Mouse (Mus musculus) ES-E14 (cell line): ENCODE measurements around the gene Olfr155. TPM values are rescaled to one million over a fixed set of nuclear protein-coding genes. Genes with fewer than 3 reads are reported as not detected.

ENCODE experiments used
- DNase-seq: peaks from one replicate; pipeline ENCODE4 v3.0.0-alpha.2; 2013; ENCODE audit warnings: low read depth, low spot score
- H3K27ac ChIP-seq: 2 replicates; pipeline ENCODE4 v1.5.1; 2012; ENCODE audit warnings: low read depth, mild to moderate bottlenecking, low read length, moderate library complexity, mixed read lengths; ENCODE audit not compliant: poor library complexity, insufficient read depth, severe bottlenecking
- H3K36me3 ChIP-seq: 2 replicates; pipeline ENCODE4 v1.6.1; 2012; ENCODE audit warnings: mild to moderate bottlenecking, low read length, moderate library complexity, mixed read lengths; ENCODE audit not compliant: control insufficient read depth, poor library complexity, insufficient read depth, severe bottlenecking
- H3K4me1 ChIP-seq, 2 experiments: fragments of 150-350 bp in 1 of 2; sonication (generic) in 1 of 2; 2 replicates each; pipeline ENCODE4 v1.6.1; 2012; ENCODE audit warnings: low read length in 2 of 2, mild to moderate bottlenecking in 1 of 2, mixed read lengths in 1 of 2; ENCODE audit not compliant: control insufficient read depth in 2 of 2, insufficient read depth in 2 of 2, poor library complexity in 1 of 2
- H3K4me3 ChIP-seq, 2 experiments: fragments of 150-350 bp in 1 of 2; sonication (generic) in 1 of 2; 2 replicates each; pipeline ENCODE4 v1.5.1; 2012; ENCODE audit warnings: low read length in 2 of 2, low read depth in 1 of 2, mild to moderate bottlenecking in 1 of 2, mixed read lengths in 1 of 2; ENCODE audit not compliant: insufficient read depth in 1 of 2, poor library complexity in 1 of 2, severe bottlenecking in 1 of 2
- H3K9ac ChIP-seq: 2 replicates; pipeline ENCODE4 v1.6.1; 2012; ENCODE audit warnings: low read depth, mild to moderate bottlenecking, low read length, mixed read lengths; ENCODE audit not compliant: poor library complexity, insufficient read depth, severe bottlenecking
- H3K9me3 ChIP-seq: fragments of 150-350 bp; sonication (generic); 2 replicates; pipeline ENCODE4 v1.6.1; 2012; ENCODE audit warnings: low read depth, mild to moderate bottlenecking, low read length; ENCODE audit not compliant: control insufficient read depth, insufficient read depth
- CHD2 ChIP-seq: IDR thresholded peaks from 2 replicates; pipeline ENCODE4 v1.6.1; 2014; ENCODE audit warnings: mild to moderate bottlenecking, low read depth, low read length, inconsistent platforms
- HCFC1 ChIP-seq: IDR thresholded peaks from 2 replicates; pipeline ENCODE4 v1.6.1; 2012; ENCODE audit warnings: low read length, inconsistent platforms, borderline replicate concordance; ENCODE audit not compliant: insufficient read depth
- MAFK ChIP-seq: IDR thresholded peaks from 2 replicates; pipeline ENCODE4 v1.6.1; 2014; ENCODE audit warnings: mild to moderate bottlenecking, low read depth, low read length, inconsistent platforms; ENCODE audit not compliant: insufficient read depth
- ZC3H11A ChIP-seq: IDR thresholded peaks from 2 replicates; pipeline ENCODE4 v1.6.1; 2012; ENCODE audit warnings: low read depth, mild to moderate bottlenecking, inconsistent platforms, low read length, borderline replicate concordance
- ZNF384 ChIP-seq: IDR thresholded peaks from 2 replicates; pipeline ENCODE4 v1.6.1; 2012; ENCODE audit warnings: low read depth, low read length, inconsistent platforms
- in situ Hi-C, 2 experiments: fragments of 600-800 bp; cut with MboI; formaldehyde crosslinking; loops; one replicate each; pipeline ENCODE4 v1.15.1; 2025; ENCODE audit warnings: low sequenced_read_pairs in 2 of 2, inconsistent platforms in 1 of 2; ENCODE audit not compliant: unreplicated experiment in 2 of 2
- total RNA-seq: library from RNA; depleted of rRNA; stranded (reverse); fragments of 300-350 nt; gene quantifications from 2 replicates; pipeline ENCODE4 v1.2.3, GENCODE M21; 2012

Olfr155 gene
- total RNA-seq, 1 experiment: not detected

- Histone ChIP-seq H3K36me3 (no peaks in the 10 kb centered on the region), H3K4me1 (no peaks in the 10 kb centered on the region), H3K27ac (no peak overlapping the region), H3K9ac (no peak overlapping the region), H3K4me3 (no peak overlapping the region), H3K9me3 (no peaks in the 10 kb centered on the region)
- no peak for DNase-seq
- TF ChIP-seq HCFC1 (no peak), ZNF384 (peak; percentile 73)
- in situ Hi-C loops: no loop called here
These were observed 17.6 kb upstream of the Olfr155 start for GRCm38 (mm10) chr4:43833752-43834151.

GRCm38 (mm10) chr4:43834749-43835148 is 16.6 kb upstream of the Olfr155 start:
- DNase-seq: no peak
- TF ChIP-seq MAFK (no peak), HCFC1 (no peak), ZC3H11A (no peak), CHD2 (no peak), ZNF384 (no peak)
- H3K27ac ChIP-seq: no peak overlapping the region
- no peaks in the 10 kb centered on the region for H3K4me1 ChIP-seq
- no peak overlapping the region for H3K4me3 ChIP-seq
- in situ Hi-C loops: no loop called here
- H3K36me3 ChIP-seq: no peaks in the 10 kb centered on the region
- no peak overlapping the region for H3K9ac ChIP-seq
- no peaks in the 10 kb centered on the region for H3K9me3 ChIP-seq

- Histone ChIP-seq H3K27ac (no peak overlapping the region), H3K4me1 (no peaks in the 10 kb centered on the region), H3K4me3 (no peak overlapping the region), H3K9ac (no peak overlapping the region), H3K9me3 (no peaks in the 10 kb centered on the region), H3K36me3 (no peaks in the 10 kb centered on the region)
- no peak for DNase-seq
- in situ Hi-C loops: no loop called here
- no peak for TF ChIP-seq HCFC1
- no peak for TF ChIP-seq MAFK
- TF ChIP-seq ZNF384: no peak
- no peak for TF ChIP-seq CHD2
- no peak for TF ChIP-seq ZC3H11A
These were observed 13.0 kb upstream of the Olfr155 start for GRCm38 (mm10) chr4:43838326-43838725.

- no peak for TF ChIP-seq ZC3H11A
- no peak for TF ChIP-seq MAFK
- TF ChIP-seq HCFC1: no peak
- TF ChIP-seq CHD2: no peak
- TF ChIP-seq ZNF384: no peak
- no peak within 1 kb of the TSS for H3K9ac ChIP-seq
- in situ Hi-C loops: no loop called here
These were observed 11.3 kb upstream of the Olfr155 start, which contains the start of gene Olfr157 for GRCm38 (mm10) chr4:43840101-43840500. TSS of gene Olfr157 (minus strand) at chr4:43840201.

GRCm38 (mm10) chr4:43854101-43854500 is 2.7 kb downstream of the Olfr155 start:
- H3K4me3 ChIP-seq: no peak overlapping the region
- H3K9ac ChIP-seq: no peak overlapping the region
- no peaks in the 10 kb centered on the region for H3K9me3 ChIP-seq
- no peaks in the 10 kb centered on the region for H3K36me3 ChIP-seq
- TF ChIP-seq HCFC1 (no peak), ZC3H11A (no peak), MAFK (no peak), ZNF384 (no peak), CHD2 (no peak)
- H3K4me1 ChIP-seq: no peaks in the 10 kb centered on the region
- H3K27ac ChIP-seq: no peak overlapping the region
- DNase-seq: no peak
- in situ Hi-C loops: loop anchor here (25.0 kb wide), 1 partner anchor 117 kb away; the partner anchor contains the start of genes Hrct1 (in 2 of the 2) and Spaar (in 2 of the 2)

More at GRCm38 (mm10) chr4:43840101-43840500, 11.3 kb upstream of the Olfr155 start, which contains the start of gene Olfr157:
- Histone ChIP-seq H3K27ac (no peak within 1 kb of the TSS), H3K9me3 (no peaks in the 10 kb centered on the region), H3K36me3 (no peaks in the 10 kb centered on the region), H3K4me1 (no peaks in the 10 kb centered on the region), H3K4me3 (no peak within 1 kb of the TSS)
- no peak for DNase-seq
